Comparison of ENCODE assay signal across 13 mouse cellular contexts in genomic region chr12:28158786-28159185, GRCm38 (mm10).
"Had no signal": no experiment of that assay in that cellular context is flagged by ENCODE, and none has a peak within 500 bp of the region (broad histone marks: within the 10 kb centered on the region; RNA-seq: fewer than 3 reads in every experiment).

No protein-coding gene starts in this region.

- DNase-seq: cerebellum, adult 2 months; cerebellum, adult 8-10 months; cerebellum, postnatal 36 days; embryo, embryonic 11 days; forebrain, postnatal 0 days; gastrocnemius, adult 2 months; gastrocnemius, postnatal 10 days; gastrocnemius, postnatal 14 days; gastrocnemius, postnatal 25 days; gastrocnemius, postnatal 36 days; heart, adult 11 months; heart, adult 18-20 months; heart, adult 2 months had no signal
